ENCODE assay signal across 21 mouse cellular contexts in genomic region chrX:153118486-153118885, GRCm38 (mm10). TPM values are rescaled to one million over a fixed set of nuclear protein-coding genes. Genes with fewer than 3 reads are reported as not detected.
"Had no signal": no experiment of that assay in that cellular context is flagged by ENCODE, and none has a peak within 500 bp of the region (broad histone marks: within the 10 kb centered on the region; RNA-seq: fewer than 3 reads in every experiment).

Gene Foxr2, plus strand, starts transcription at chrX:153118786.

- H3K4me1 ChIP-seq: midbrain, embryonic 12.5 days; neural tube, embryonic 13.5 days; neural tube, embryonic 15.5 days; stomach, embryonic 15.5 days had no signal

- DNase-seq: lung, adult 18-20 months; lung, embryonic 14.5 days; lung, postnatal 10 days; lung, postnatal 4 days; midbrain, embryonic 14.5 days; retina, postnatal 1 day; right cerebral cortex, adult 18-20 months; thymus, adult 2 months; thymus, postnatal 36 days had no signal

- H3K4me3 ChIP-seq: midbrain, embryonic 10.5 days; midbrain, embryonic 12.5 days; myocyte; neural tube, embryonic 13.5 days; neural tube, embryonic 15.5 days; stomach, embryonic 15.5 days had no signal

- H3K36me3 ChIP-seq: midbrain, embryonic 10.5 days; midbrain, embryonic 12.5 days; neural tube, embryonic 13.5 days; neural tube, embryonic 15.5 days; stomach, embryonic 15.5 days had no signal

- H3K9me3 ChIP-seq: midbrain, embryonic 10.5 days; midbrain, embryonic 12.5 days; neural tube, embryonic 13.5 days; neural tube, embryonic 15.5 days; stomach, embryonic 15.5 days had no signal

- H3K27me3 ChIP-seq: neural tube, embryonic 13.5 days had no signal

RNA-seq across cellular contexts. Expression of gene Foxr2, which starts in this region (rescaled TPM):
- total RNA-seq: megakaryocyte, adult 5-6 weeks; megakaryocyte-erythroid progenitor cell, adult 5-6 weeks had no signal
- polyA plus RNA-seq: lung, embryonic 16.5 days; myocyte; spleen, adult 2 months; stomach, embryonic 15.5 days; stomach, postnatal 0 days; testis, adult 2 months; thymus, adult 2 months had no signal
